Comparison of ENCODE assay signal across 17 mouse cellular contexts in the genomic region with DNA sequence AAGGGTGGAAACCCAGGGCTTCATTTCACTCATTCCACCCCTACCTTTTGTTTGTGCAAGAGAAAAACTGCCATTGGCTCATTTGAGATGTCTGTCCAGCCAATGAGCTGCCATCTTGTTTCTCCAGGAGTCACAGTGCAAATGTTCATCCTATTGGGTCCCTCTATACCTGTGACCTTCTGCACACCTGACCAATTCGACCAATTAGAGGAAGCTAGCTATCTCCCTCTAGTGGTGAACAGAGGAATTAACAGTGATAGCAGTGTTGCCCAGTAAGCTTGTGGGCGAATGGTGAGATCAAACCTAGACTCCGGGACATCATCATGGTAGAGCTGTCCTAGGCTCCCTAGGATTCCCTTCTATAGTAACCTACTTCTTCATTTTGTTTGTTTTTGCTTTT.
DNase-seq lines count a peak whose midpoint lies in the region; ATAC-seq and TF ChIP-seq lines count a peak whose summit lies in the region.
"Had no signal": no experiment of that assay in that cellular context is flagged by ENCODE, and none has a peak within 500 bp of the region (broad histone marks: within the 10 kb centered on the region; RNA-seq: fewer than 3 reads in every experiment).

No protein-coding gene starts in this region.

- TF ChIP-seq EP300 in liver, embryonic 14.5 days (IDR thresholded peaks at IDR 0.05; ENCODE audit: low read depth): no peak
- no peak for TF ChIP-seq EP300 in CH12.LX (IDR thresholded peaks at IDR 0.05; ENCODE audit: low read length)

- whole genome bisulfite sequencing in liver, embryonic 14.5 days (ENCODE audit: insufficient replicate concordance): 79% methylated on average over 3 of the region's 3 CpGs
- 94% methylated on average over 3 of the region's 3 CpGs for WGBS in embryonic facial prominence, embryonic 10.5 days

- TF ChIP-seq RAD21 in CH12.LX (IDR thresholded peaks at IDR 0.05; ENCODE audit: low read depth, low read length): peak; percentile 29

- TF ChIP-seq CTCF in gastrocnemius, adult 2 months (IDR thresholded peaks at IDR 0.05): peak; percentile 24; the same call in 1 of the 2 replicates
- peak; percentile 63 for TF ChIP-seq CTCF in liver, embryonic 14.5 days (IDR thresholded peaks at IDR 0.05; ENCODE audit: low read depth)
- TF ChIP-seq CTCF in CH12.LX (conservative IDR thresholded peaks at IDR 0.05 in 1 of 2, IDR thresholded peaks at IDR 0.05 in 1 of 2; ENCODE audit: low read depth in 2 of 2, low read length in 2 of 2): peak; percentile 45 to 84
- peak; percentile 40; the same call in 1 of the 2 replicates for TF ChIP-seq CTCF in brain, embryonic 14.5 days (IDR thresholded peaks at IDR 0.05; ENCODE audit: borderline replicate concordance, extremely low read depth, insufficient read depth, insufficient read length)

- no peaks in the 10 kb centered on the region for H3K36me3 ChIP-seq in liver, embryonic 14.5 days (replicated peaks; ENCODE audit: control insufficient read depth, insufficient read depth, low read depth)
- no peaks in the 10 kb centered on the region for H3K36me3 ChIP-seq in CH12.LX (replicated peaks in 1 of 2; ENCODE audit: control insufficient read depth in 1 of 2, insufficient read depth in 1 of 2, low read length in 1 of 2)
- no peaks in the 10 kb centered on the region for H3K36me3 ChIP-seq in embryonic facial prominence, embryonic 10.5 days (replicated peaks)
- H3K36me3 ChIP-seq: forebrain, embryonic 15.5 days; heart, embryonic 13.5 days; limb, embryonic 12.5 days; midbrain, embryonic 12.5 days had no signal

- H3K4me2 ChIP-seq in liver, embryonic 14.5 days (ENCODE audit: low read depth): no peak overlapping the region
- no peak overlapping the region for H3K4me2 ChIP-seq in CH12.LX (ENCODE audit: insufficient read depth, low read depth, poor library complexity, severe bottlenecking)
- H3K4me2 ChIP-seq: forebrain, embryonic 15.5 days; heart, embryonic 13.5 days; limb, embryonic 12.5 days; midbrain, embryonic 12.5 days had no signal

- intact Hi-C loops in gastrocnemius, adult 2 months (cut with DNase I): no loop called here

- dilution Hi-C loops in CH12.LX (cut with MboI; ENCODE audit: extremely low pct_ligation_motif_present, extremely low pct_unique_long_range_greater_than_20kb, low sequenced_read_pairs): no loop called here

- DNase-seq in gastrocnemius, adult 2 months: no peak
- no peak for DNase-seq in gastrocnemius, postnatal 25 days
- DNase-seq in liver, embryonic 14.5 days (ENCODE audit: low read depth in 3 of 3, low spot score in 3 of 3): no peak
- DNase-seq in liver (no peak), CH12.LX (ENCODE audit: extremely low read depth) (peak; percentile 12)
- no peak for DNase-seq in brain, embryonic 14.5 days (ENCODE audit: low read depth)
- no peak for DNase-seq in embryonic facial prominence, embryonic 10.5 days (ENCODE audit: low spot score)
- no peak for DNase-seq in ovary, postnatal 10 days (ENCODE audit: low spot score)
- DNase-seq: adrenal gland, adult 2 months; cerebellum, postnatal 14 days; retina, postnatal 1 day had no signal

- no peaks in the 10 kb centered on the region for H3K9me3 ChIP-seq in liver, embryonic 14.5 days (ENCODE audit: control insufficient read depth, low read length)
- peaks cover 2% of the 10 kb centered on the region for H3K9me3 ChIP-seq in CH12.LX (replicated peaks; ENCODE audit: low read length)
- H3K9me3 ChIP-seq in embryonic facial prominence, embryonic 10.5 days: 0 out of 2 replicates have a peak, but pooled peaks cover 2% of the 10 kb centered on the region
- H3K9me3 ChIP-seq: forebrain, embryonic 15.5 days; heart, embryonic 13.5 days; limb, embryonic 12.5 days; midbrain, embryonic 12.5 days had no signal

- no peak for TF ChIP-seq POLR2A in CH12.LX (IDR thresholded peaks at IDR 0.05; ENCODE audit: low read depth, low read length)
- TF ChIP-seq POLR2A in brain, embryonic 14.5 days (IDR thresholded peaks at IDR 0.05; ENCODE audit: borderline replicate concordance, extremely low read depth, insufficient read depth, insufficient read length, poor library complexity, severe bottlenecking): no peak

- in situ Hi-C loops in CH12.LX (cut with MboI; ENCODE audit: low pct_ligation_motif_present, low pct_unique_long_range_greater_than_20kb, low sequenced_read_pairs): loop anchor here (25.0 kb wide), 1 partner anchor 375 kb away; no protein-coding TSS in a partner anchor

- no peaks in the 10 kb centered on the region for H3K79me2 ChIP-seq in CH12.LX (replicated peaks; ENCODE audit: control insufficient read depth, extremely low read depth, insufficient read depth, poor library complexity, severe bottlenecking)

- no peak for ATAC-seq in liver, embryonic 14.5 days (ENCODE audit: insufficient read depth)
- ATAC-seq: forebrain, embryonic 15.5 days; inflammation-experienced regulatory T-cells, adult 6 months had no signal

- H3K4me1 ChIP-seq in liver, embryonic 14.5 days (replicated peaks; ENCODE audit: control insufficient read depth in 2 of 2, insufficient read depth in 2 of 2, low read length in 1 of 2): no peaks in the 10 kb centered on the region
- peaks cover 0 to 12% of the 10 kb centered on the region in 2 experiments; a peak in 2 of 4 replicates for H3K4me1 ChIP-seq in CH12.LX (ENCODE audit: control insufficient read depth in 1 of 2, insufficient read depth in 2 of 2)
- no peaks in the 10 kb centered on the region for H3K4me1 ChIP-seq in embryonic facial prominence, embryonic 10.5 days
- H3K4me1 ChIP-seq: forebrain, embryonic 15.5 days; heart, embryonic 13.5 days; limb, embryonic 12.5 days; midbrain, embryonic 12.5 days had no signal

- no peak overlapping the region for H3K4me3 ChIP-seq in gastrocnemius, adult 2 months
- H3K4me3 ChIP-seq in liver, embryonic 14.5 days (ENCODE audit: insufficient read depth in 1 of 2, low read depth in 2 of 2, low read length in 2 of 2): no peak overlapping the region
- H3K4me3 ChIP-seq in CH12.LX (replicated peaks in 1 of 3; ENCODE audit: low read depth in 2 of 3, low read length in 2 of 3, poor library complexity in 1 of 3): no peak overlapping the region
- H3K4me3 ChIP-seq in embryonic facial prominence, embryonic 10.5 days: no peak overlapping the region
- H3K4me3 ChIP-seq: forebrain, embryonic 15.5 days; heart, embryonic 13.5 days; limb, embryonic 12.5 days; midbrain, embryonic 12.5 days had no signal

- H3K9ac ChIP-seq in liver, embryonic 14.5 days (replicated peaks): no peak overlapping the region
- no peak overlapping the region for H3K9ac ChIP-seq in CH12.LX (ENCODE audit: insufficient read depth, low read depth)
- H3K9ac ChIP-seq: forebrain, embryonic 15.5 days; heart, embryonic 13.5 days; limb, embryonic 12.5 days; midbrain, embryonic 12.5 days had no signal

- H3K27ac ChIP-seq in gastrocnemius, adult 2 months: no peak overlapping the region
- H3K27ac ChIP-seq in liver, embryonic 14.5 days: no peak overlapping the region
- H3K27ac ChIP-seq in CH12.LX (ENCODE audit: insufficient read depth, low read depth): no peak overlapping the region
- H3K27ac ChIP-seq in embryonic facial prominence, embryonic 10.5 days (replicated peaks): no peak overlapping the region
- H3K27ac ChIP-seq: forebrain, embryonic 15.5 days; heart, embryonic 13.5 days; limb, embryonic 12.5 days; macrophage; midbrain, embryonic 12.5 days had no signal

- no peaks in the 10 kb centered on the region for H3K27me3 ChIP-seq in liver, embryonic 14.5 days (ENCODE audit: control insufficient read depth, insufficient read depth, low read length)
- no peaks in the 10 kb centered on the region for H3K27me3 ChIP-seq in CH12.LX (replicated peaks)
- no peaks in the 10 kb centered on the region for H3K27me3 ChIP-seq in embryonic facial prominence, embryonic 10.5 days (replicated peaks; ENCODE audit: low read depth, poor library complexity, severe bottlenecking)
- H3K27me3 ChIP-seq: forebrain, embryonic 15.5 days; heart, embryonic 13.5 days; limb, embryonic 12.5 days; midbrain, embryonic 12.5 days had no signal

TF ChIP-seq in CH12.LX, 34 proteins besides CTCF, POLR2A, EP300 and RAD21:
- TF ChIP-seq SMC3 (IDR thresholded peaks at IDR 0.05; ENCODE audit: low read depth, low read length) (peak; percentile 30), MAFK (IDR thresholded peaks at IDR 0.05; ENCODE audit: insufficient replicate concordance, low read length) (no peak)
